Mouse (Mus musculus): ENCODE measurements around the gene Ubl3.

Gene Ubl3

GRCm38 (mm10) chr5:148533924-148534323 lies 18.7 kb downstream of the Ubl3 start:
- DNase-seq (ENCODE audit: extremely low read depth, insufficient read length, low spot score) = no peak

GRCm38 (mm10) chr5:148532201-148532600 lies 20.4 kb downstream of the Ubl3 start:
- DNase-seq (ENCODE audit: extremely low read depth, insufficient read length, low spot score) = no peak

GRCm38 (mm10) chr5:148527632-148528031 lies 25.0 kb downstream of the Ubl3 start:
- no peak for DNase-seq (ENCODE audit: extremely low read depth, insufficient read length, low spot score)

GRCm38 (mm10) chr5:148526631-148527030 lies 26.0 kb downstream of the Ubl3 start:
- DNase-seq (ENCODE audit: extremely low read depth, insufficient read length, low spot score) = no peak

GRCm38 (mm10) chr5:148523202-148523971 lies 29.2 kb downstream of the Ubl3 start:
- DNase-seq (ENCODE audit: extremely low read depth, insufficient read length, low spot score) = no peak

GRCm38 (mm10) chr5:148522378-148522777 lies 30.2 kb downstream of the Ubl3 start:
- no peak for DNase-seq (ENCODE audit: extremely low read depth, insufficient read length, low spot score)

GRCm38 (mm10) chr5:148517445-148517844 lies 35.1 kb downstream of the Ubl3 start:
- no peak for DNase-seq (ENCODE audit: extremely low read depth, insufficient read length, low spot score)

- peak; percentile 37 for DNase-seq (ENCODE audit: extremely low read depth, insufficient read length, low spot score)
Measured at GRCm38 (mm10) chr5:148512042-148512640, 40.4 kb downstream of the Ubl3 start.

- no peak for DNase-seq (ENCODE audit: extremely low read depth, insufficient read length, low spot score)
Measured at GRCm38 (mm10) chr5:148510265-148510664, 42.3 kb downstream of the Ubl3 start.

GRCm38 (mm10) chr5:148509731-148510130 lies 42.9 kb downstream of the Ubl3 start:
- no peak for DNase-seq (ENCODE audit: extremely low read depth, insufficient read length, low spot score)

GRCm38 (mm10) chr5:148508901-148509604 lies 43.5 kb downstream of the Ubl3 start:
- no peak for DNase-seq (ENCODE audit: extremely low read depth, insufficient read length, low spot score)

GRCm38 (mm10) chr5:148505381-148505780 lies 47.2 kb downstream of the Ubl3 start:
- no peak for DNase-seq (ENCODE audit: extremely low read depth, insufficient read length, low spot score)

- no peak for DNase-seq (ENCODE audit: extremely low read depth, insufficient read length, low spot score)
Measured at GRCm38 (mm10) chr5:148502237-148502636, 50.4 kb downstream of the Ubl3 start.

GRCm38 (mm10) chr5:148501228-148501957 lies 51.2 kb downstream of the Ubl3 start:
- peak; percentile 39 for DNase-seq (ENCODE audit: extremely low read depth, insufficient read length, low spot score)

- no peak for DNase-seq (ENCODE audit: extremely low read depth, insufficient read length, low spot score)
Measured at GRCm38 (mm10) chr5:148500516-148500915, 52.1 kb downstream of the Ubl3 start.

- DNase-seq (ENCODE audit: extremely low read depth, insufficient read length, low spot score) = no peak
Measured at GRCm38 (mm10) chr5:148499616-148500015, 53.0 kb downstream of the Ubl3 start.

- DNase-seq (ENCODE audit: extremely low read depth, insufficient read length, low spot score) = no peak
Measured at GRCm38 (mm10) chr5:148495991-148496390, 56.6 kb downstream of the Ubl3 start.

- DNase-seq (ENCODE audit: extremely low read depth, insufficient read length, low spot score) = no peak
Measured at GRCm38 (mm10) chr5:148495173-148495572, 57.4 kb downstream of the Ubl3 start.

- DNase-seq (ENCODE audit: extremely low read depth, insufficient read length, low spot score) = no peak
Measured at GRCm38 (mm10) chr5:148494249-148494648, 58.3 kb downstream of the Ubl3 start.

- no peak for DNase-seq (ENCODE audit: extremely low read depth, insufficient read length, low spot score)
Measured at GRCm38 (mm10) chr5:148493025-148493424, 59.6 kb downstream of the Ubl3 start.

- DNase-seq (ENCODE audit: extremely low read depth, insufficient read length, low spot score) = no peak
Measured at GRCm38 (mm10) chr5:148490391-148490790, 62.2 kb downstream of the Ubl3 start.

Measured in 3134 (cell line).